Mouse (Mus musculus): ENCODE measurements at regions not wholly inside any gene's neighbourhood (a gene's known extent, or its start where the extent isn't known, plus 50 kb on each side); places are given as distances from the start of the nearest gene placed in this dataset.

- TF ChIP-seq POLR2A (IDR thresholded peaks at IDR 0.05; ENCODE audit: low read depth, low read length) (no peak), CTCF (IDR thresholded peaks at IDR 0.05; ENCODE audit: borderline replicate concordance, insufficient read depth, low read length) (no peak)
Observed at GRCm38 (mm10) chr15:86963486-86963885, 580.6 kb upstream of the Fam19a5 start.
